Mouse (Mus musculus) CD4-positive naive resting alpha-beta T cell, adult 57 days (primary cell): Measurements from ENCODE around the gene Map2k3. TPM values are rescaled to one million over a fixed set of nuclear protein-coding genes. Genes with fewer than 3 reads are reported as not detected.

Source experiments
- total RNA-seq: library from RNA; stranded (reverse); gene quantifications from one replicate; pipeline ENCODE4 v1.2.4, GENCODE M21; 2023

Map2k3 gene
- 28.3 TPM for total RNA-seq

GRCm38 (mm10) chr11:60931869-60932481 lies at the start of gene Map2k3:
Gene Map2k3 (plus strand): TSS chr11:60932033.

GRCm38 (mm10) chr11:60914491-60914890 lies 17.3 kb upstream of the Map2k3 start, which contains the start of gene Natd1:
Gene Natd1 (minus strand): TSS chr11:60914750.

Other genes with a start within 250 kb of the Map2k3 start
- 37.2 TPM for gene Llgl1, start 232.3 kb upstream of the Map2k3 start, total RNA-seq
- 166 TPM for gene Flii, start 204.8 kb upstream of the Map2k3 start, total RNA-seq
- gene Mief2, start 203.6 kb upstream of the Map2k3 start, total RNA-seq: 14.3 TPM
- 26.5 TPM for gene Top3a, start 154.7 kb upstream of the Map2k3 start, total RNA-seq
- gene Smcr8, start 154.5 kb upstream of the Map2k3 start, total RNA-seq: 80.1 TPM
- 13.4 TPM for gene Shmt1, start 120.3 kb upstream of the Map2k3 start, total RNA-seq
- 15.2 TPM for gene Dhrs7b, start 101.4 kb upstream of the Map2k3 start, total RNA-seq
- gene Tmem11, start 52.8 kb upstream of the Map2k3 start, total RNA-seq: 21.7 TPM
- 8.1 TPM for gene Natd1, start 17.3 kb upstream of the Map2k3 start, total RNA-seq
- gene Kcnj12, start 90.5 kb downstream of the Map2k3 start, total RNA-seq: not detected
- gene Tnfrsf13b, start 194.7 kb downstream of the Map2k3 start, total RNA-seq: 17.7 TPM
- gene Usp22, start 243.0 kb downstream of the Map2k3 start, total RNA-seq: 113 TPM